Comparison of ENCODE assay signal across 9 mouse cellular contexts in the genomic region with DNA sequence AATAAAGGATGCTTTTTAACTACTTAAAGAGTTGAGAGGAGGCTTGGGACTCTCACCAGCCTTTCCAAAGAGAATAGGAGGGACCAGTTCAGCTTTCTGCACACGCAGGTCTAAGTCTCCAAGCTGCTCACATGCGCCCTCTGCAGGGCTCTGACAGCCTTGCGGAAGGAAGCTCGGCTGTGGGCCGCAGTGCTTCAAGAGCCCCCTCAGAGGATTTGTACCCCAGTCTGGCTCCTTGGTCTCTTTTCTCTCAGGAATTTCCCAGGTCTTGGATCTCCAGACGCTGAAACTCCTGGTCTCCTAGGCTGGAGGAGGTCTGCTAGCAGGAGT.
DNase-seq lines count a peak whose midpoint lies in the region; ATAC-seq and TF ChIP-seq lines count a peak whose summit lies in the region.
"Had no signal": no experiment of that assay in that cellular context is flagged by ENCODE, and none has a peak within 500 bp of the region (broad histone marks: within the 10 kb centered on the region; RNA-seq: fewer than 3 reads in every experiment).

No protein-coding gene starts in this region.

- H3K9ac ChIP-seq in embryonic facial prominence, embryonic 14.5 days (ENCODE audit: low read depth, low read length) = no peak overlapping the region
- H3K9ac ChIP-seq: limb, embryonic 12.5 days had no signal

- intact Hi-C loops in heart, postnatal 10 days (cut with DNase I) = loop anchor here (5.0 kb wide), 1 partner anchor 426 kb away; no protein-coding TSS in a partner anchor

- peak; percentile 53; the same call in 1 of the 2 replicates for ATAC-seq in embryonic facial prominence, embryonic 14.5 days (ENCODE audit: low read depth)

- peak; percentile 34 to 40 for DNase-seq in adrenal gland, postnatal 4 days (ENCODE audit: low spot score in 2 of 2)
- DNase-seq in embryonic facial prominence, embryonic 14.5 days (ENCODE audit: low spot score) = peak; percentile 80
- DNase-seq in heart, postnatal 10 days = peak; percentile 74 to 84
- DNase-seq in kidney, postnatal 4 days = peak; percentile 88 to 89
- peak; percentile 72 for DNase-seq in lung, postnatal 10 days
- peak; percentile 88 for DNase-seq in retina, embryonic 14.5 days (ENCODE audit: low spot score)
- DNase-seq in thymus, postnatal 4 days = peak; percentile 90

- H3K4me2 ChIP-seq in embryonic facial prominence, embryonic 14.5 days (ENCODE audit: low read depth, low read length) = no peak overlapping the region
- H3K4me2 ChIP-seq: limb, embryonic 12.5 days had no signal

- no peaks in the 10 kb centered on the region; the same call in 1 of the 2 replicates for H3K9me3 ChIP-seq in E14TG2a.4 (ENCODE audit: low read length)
- H3K9me3 ChIP-seq in embryonic facial prominence, embryonic 14.5 days (ENCODE audit: control insufficient read depth, low read length) = no peaks in the 10 kb centered on the region
- H3K9me3 ChIP-seq: limb, embryonic 12.5 days had no signal

- WGBS in embryonic facial prominence, embryonic 14.5 days = 2% methylated on average over 6 of the region's 6 CpGs

- no peak overlapping the region for H3K27ac ChIP-seq in embryonic facial prominence, embryonic 14.5 days (replicated peaks; ENCODE audit: low read depth, low read length)
- H3K27ac ChIP-seq: limb, embryonic 12.5 days had no signal

- peaks cover 12% of the 10 kb centered on the region; the same call in 1 of the 2 replicates for H3K27me3 ChIP-seq in E14TG2a.4 (ENCODE audit: insufficient read depth, low read length)
- no peaks in the 10 kb centered on the region for H3K27me3 ChIP-seq in embryonic facial prominence, embryonic 14.5 days (replicated peaks; ENCODE audit: control insufficient read depth, insufficient read depth, low read length)

- peaks cover 13% of the 10 kb centered on the region for H3K4me1 ChIP-seq in E14TG2a.4 (replicated peaks; ENCODE audit: low read depth, low read length)
- H3K4me1 ChIP-seq in embryonic facial prominence, embryonic 14.5 days (ENCODE audit: control insufficient read depth, insufficient read depth, low read length) = no peaks in the 10 kb centered on the region

- H3K36me3 ChIP-seq in E14TG2a.4 (ENCODE audit: insufficient read depth, low read length) = no peaks in the 10 kb centered on the region
- H3K36me3 ChIP-seq in embryonic facial prominence, embryonic 14.5 days (ENCODE audit: control insufficient read depth, insufficient read depth, low read length) = no peaks in the 10 kb centered on the region
- H3K36me3 ChIP-seq: limb, embryonic 12.5 days had no signal

- H3K4me3 ChIP-seq in E14TG2a.4 (replicated peaks; ENCODE audit: low read length) = no peak overlapping the region
- no peak overlapping the region for H3K4me3 ChIP-seq in embryonic facial prominence, embryonic 14.5 days (ENCODE audit: low read depth, low read length)
- H3K4me3 ChIP-seq: limb, embryonic 12.5 days had no signal

- TF ChIP-seq CTCF in E14TG2a.4 (conservative IDR thresholded peaks at IDR 0.05; ENCODE audit: low read length) = peak; percentile 79

Comparison
In these comparisons a context has a peak if more than half of its experiments do, and no peak if none do; other contexts are left out.
1. DNase-seq: peak in every context shown above with its lines; median percentile 90 in thymus, postnatal 4 days; 88 in kidney, postnatal 4 days; 88 in retina, embryonic 14.5 days; 80 in embryonic facial prominence, embryonic 14.5 days; 79 in heart, postnatal 10 days; 72 in lung, postnatal 10 days; 37 in adrenal gland, postnatal 4 days.